Mouse (Mus musculus) 3134 (cell line): Measurements from ENCODE around the gene Rab17.

ENCODE experiments used
- DNase-seq: peaks from one replicate; pipeline ENCODE4 v3.0.0-alpha.2; 2011; ENCODE audit warnings: low spot score; ENCODE audit not compliant: insufficient read length; ENCODE audit errors: extremely low read depth

Gene Rab17

DNA sequence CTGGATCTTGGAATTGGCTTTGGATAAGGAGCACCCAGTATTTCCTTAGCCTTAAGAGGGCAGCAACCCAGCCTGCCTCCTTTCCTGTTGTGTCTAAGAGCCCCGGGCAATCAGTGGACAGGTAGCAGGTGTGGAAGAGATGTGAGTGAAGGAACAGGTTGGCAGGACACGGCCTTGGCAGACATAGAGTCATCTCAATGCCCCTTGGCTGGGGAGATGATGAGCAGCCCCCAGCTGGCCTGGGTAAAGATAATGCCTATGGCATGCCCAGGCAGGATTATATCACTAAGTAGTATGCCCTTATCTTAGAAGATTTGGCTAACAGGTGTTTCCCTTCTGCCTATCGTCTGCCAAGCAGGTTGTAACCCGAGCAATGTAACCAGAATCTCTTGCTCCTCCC is 27.7 kb upstream of the Rab17 start:
- no peak for DNase-seq

- no peak for DNase-seq
Measured at GRCm38 (mm10) chr1:90995916-90996315, 26.5 kb upstream of the Rab17 start.

- no peak for DNase-seq
Measured at GRCm38 (mm10) chr1:90981346-90981745, 11.9 kb upstream of the Rab17 start.

- DNase-seq = no peak
Measured at GRCm38 (mm10) chr1:90980638-90981330, 11.3 kb upstream of the Rab17 start.

DNA sequence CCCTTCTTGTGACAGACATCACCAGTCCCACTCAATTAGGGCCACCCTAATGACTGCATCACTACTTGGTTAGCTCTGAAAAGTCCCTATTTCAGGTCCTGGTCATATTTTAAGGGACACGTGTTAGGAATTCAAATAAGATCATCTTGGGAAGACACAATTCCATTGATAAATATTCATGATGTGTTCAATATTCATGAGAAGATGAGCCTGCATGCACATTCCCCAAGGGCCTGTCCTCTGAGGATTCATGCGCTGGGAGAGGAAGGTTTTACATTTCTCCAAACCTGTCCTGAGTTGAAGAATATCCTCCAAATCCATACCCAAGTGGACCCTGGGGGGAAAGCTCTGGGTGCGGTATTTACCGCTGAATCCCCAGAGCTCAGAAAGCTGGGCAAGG is 6.5 kb upstream of the Rab17 start:
- no peak for DNase-seq

DNA sequence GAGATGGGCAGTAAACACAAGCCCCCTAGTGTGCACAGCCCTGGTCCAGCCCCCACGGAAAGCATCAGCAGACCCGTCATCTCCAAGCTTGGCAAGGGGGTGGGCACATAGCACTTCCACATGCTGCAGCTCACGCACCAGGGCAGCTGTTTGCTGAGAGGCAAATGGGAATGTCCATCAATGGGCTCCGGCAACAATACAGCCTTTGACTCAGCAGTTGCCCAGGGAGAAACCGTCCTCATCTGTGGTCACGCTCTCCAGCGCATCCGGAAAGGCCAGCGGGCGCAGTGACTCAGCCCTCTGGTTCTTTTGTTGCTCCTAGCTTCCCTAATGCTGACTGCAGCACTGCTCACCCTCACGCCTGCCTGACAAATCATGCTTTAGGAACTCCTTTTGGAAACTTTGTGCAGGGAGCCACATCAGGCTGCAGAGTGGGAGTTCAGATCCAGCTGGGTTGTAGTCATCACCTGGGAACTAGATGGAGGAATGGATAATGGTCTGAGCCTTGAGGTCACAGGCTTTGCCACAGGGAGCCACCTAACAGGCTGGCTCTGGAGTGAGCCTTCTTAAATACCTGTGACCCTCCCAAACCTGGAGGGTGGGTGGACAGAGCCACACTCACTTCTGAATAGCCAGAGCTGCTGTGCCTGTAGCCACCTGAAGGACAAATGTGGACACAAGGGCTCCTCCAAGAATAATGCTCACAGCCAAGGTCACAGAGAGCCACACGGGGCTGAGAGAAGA is 5.6 kb upstream of the Rab17 start:
- DNase-seq = peak; percentile 93

GRCm38 (mm10) chr1:90973574-90973911 is 4.1 kb upstream of the Rab17 start:
- no peak for DNase-seq

GRCm38 (mm10) chr1:90972911-90973573 is 3.6 kb upstream of the Rab17 start:
- peak; percentile 69 for DNase-seq

- no peak for DNase-seq
Measured at GRCm38 (mm10) chr1:90969881-90970390, 475 bp upstream of the Rab17 start.

DNA sequence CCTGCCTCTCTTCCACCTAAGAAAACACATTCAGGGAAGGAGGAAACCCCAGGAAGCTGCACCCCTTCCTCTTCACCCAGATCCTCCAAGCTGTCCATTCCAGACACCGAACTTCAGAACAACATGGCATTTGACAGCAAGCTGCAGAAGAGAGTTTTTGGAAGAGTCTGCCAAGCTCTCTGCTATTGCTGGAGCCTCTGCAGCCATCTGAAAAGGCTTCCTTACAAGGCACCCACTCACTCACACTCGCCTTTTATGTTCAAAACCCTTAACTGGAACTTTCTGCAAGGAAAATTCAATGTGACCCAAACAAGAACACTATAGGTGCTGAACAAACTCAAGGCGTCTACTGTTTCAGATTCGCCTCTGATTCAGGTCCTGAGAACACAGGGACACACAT is 812 bp downstream of the Rab17 start:
- no peak for DNase-seq

- DNase-seq = peak; percentile 53
Measured at GRCm38 (mm10) chr1:90967583-90967982, 1.9 kb downstream of the Rab17 start.

GRCm38 (mm10) chr1:90962994-90963393 is 6.5 kb downstream of the Rab17 start:
- no peak for DNase-seq

GRCm38 (mm10) chr1:90962526-90962925 is 6.9 kb downstream of the Rab17 start:
- no peak for DNase-seq

DNA sequence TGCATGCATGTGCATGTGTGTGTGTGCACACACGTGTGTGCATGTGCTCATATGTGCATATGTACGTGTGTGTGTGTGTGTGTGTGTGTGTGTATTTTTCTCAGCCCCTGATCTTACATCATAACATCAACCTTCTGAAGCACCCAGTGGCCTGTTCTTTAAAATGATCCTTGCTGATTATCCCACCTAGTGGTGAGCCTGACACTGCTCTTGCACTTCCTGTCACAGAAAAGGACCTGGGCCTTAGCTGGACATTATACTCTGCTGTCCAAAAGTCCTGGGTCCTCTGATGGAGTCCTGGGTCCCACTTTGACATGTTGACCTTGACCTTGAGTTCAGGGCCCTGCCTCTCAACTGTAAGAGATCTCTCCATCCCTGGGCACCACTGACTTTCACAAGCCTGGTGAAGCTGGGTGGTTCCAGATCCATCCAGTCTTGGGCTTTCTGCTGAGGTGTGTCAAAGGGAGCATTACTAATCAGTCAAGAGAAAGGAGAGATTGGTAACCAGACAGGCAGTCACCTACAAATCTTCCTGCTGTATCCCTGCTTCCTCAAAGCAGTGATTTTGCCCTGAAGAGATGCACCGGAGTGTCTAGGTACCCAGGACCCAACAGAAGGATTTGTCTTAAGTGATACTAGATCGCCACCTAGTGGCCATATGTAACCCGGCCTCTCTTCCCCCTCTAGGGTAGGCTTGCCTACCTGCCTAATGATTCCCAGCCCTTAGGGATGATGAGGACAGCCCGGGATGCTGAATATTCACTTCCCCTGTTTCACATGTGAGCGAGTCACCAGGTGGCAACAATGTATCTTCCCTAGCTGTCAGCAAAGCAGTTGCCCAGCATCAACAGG is 13.0 kb downstream of the Rab17 start:
- no peak for DNase-seq

GRCm38 (mm10) chr1:90953688-90954087 is 15.8 kb downstream of the Rab17 start:
- no peak for DNase-seq

GRCm38 (mm10) chr1:90952808-90953207 is 16.7 kb downstream of the Rab17 start, which contains the start of gene Prlh:
Gene Prlh (plus strand): TSS chr1:90953108.
- no peak for DNase-seq

GRCm38 (mm10) chr1:90951670-90952069 is 17.8 kb downstream of the Rab17 start:
- DNase-seq = no peak

DNA sequence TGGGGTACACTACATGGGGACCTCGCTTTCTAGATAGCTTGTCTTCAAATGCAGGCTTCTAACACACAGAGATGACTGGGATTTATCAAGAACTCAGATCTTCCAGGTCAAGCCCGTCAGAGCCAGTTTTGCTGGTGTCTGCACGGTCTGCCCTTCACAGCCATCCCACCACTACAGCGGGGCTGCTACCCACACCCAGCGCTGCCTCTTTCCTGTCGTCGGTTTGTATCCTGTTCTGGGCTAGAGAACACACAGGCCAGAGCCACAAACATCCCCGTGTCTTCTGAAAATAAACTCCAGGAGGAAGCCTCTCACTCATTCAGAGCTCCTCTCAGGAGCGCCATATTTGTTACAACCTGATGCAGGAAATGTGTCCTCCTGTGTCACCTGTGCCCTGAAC is 20.2 kb downstream of the Rab17 start:
- DNase-seq = no peak

GRCm38 (mm10) chr1:90947252-90947651 is 22.2 kb downstream of the Rab17 start:
- no peak for DNase-seq

DNA sequence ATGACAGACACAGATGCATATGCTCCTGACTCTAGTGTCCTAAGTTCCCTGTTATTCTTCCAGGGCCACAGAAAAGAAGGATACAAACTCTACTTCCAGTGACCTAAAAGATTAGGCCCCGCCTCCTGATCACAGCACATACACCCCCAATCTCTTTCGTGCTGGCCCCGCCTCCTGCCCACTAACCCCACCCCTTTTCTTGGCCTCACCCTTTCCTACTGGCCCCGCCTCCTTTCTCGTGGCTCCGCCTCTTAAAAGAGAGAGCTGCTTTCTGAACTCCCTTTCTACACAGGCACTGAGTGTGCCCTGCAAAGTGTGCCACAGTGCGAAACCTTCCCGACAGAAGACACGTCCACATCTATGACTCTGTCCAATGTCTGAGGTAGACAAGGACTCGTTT is 24.3 kb downstream of the Rab17 start:
- DNase-seq = no peak

- no peak for DNase-seq
Measured at GRCm38 (mm10) chr1:90939980-90940379, 29.5 kb downstream of the Rab17 start.
